In the genomic region with DNA sequence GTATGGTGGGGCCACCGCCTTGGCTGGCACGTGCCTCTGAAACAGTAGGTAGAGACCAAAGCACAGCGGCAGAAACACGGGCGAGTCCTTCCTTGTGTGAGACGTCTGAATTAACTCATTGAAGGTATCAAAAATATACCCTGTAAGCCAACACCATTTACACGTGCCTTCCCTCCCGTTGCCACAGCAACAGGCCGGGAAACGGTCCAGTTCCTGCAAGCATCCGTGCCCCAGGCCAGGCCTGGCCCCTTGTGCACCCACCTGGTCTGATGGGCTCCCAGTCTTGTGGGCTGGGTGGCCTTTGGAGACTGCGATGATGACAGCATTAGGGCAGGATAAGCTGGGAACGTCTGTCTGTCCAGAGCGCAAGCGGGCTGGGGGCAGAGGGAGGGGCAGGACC, we compare ENCODE assay signal across 14 mouse cellular contexts. TPM values are rescaled to one million over a fixed set of nuclear protein-coding genes. Genes with fewer than 3 reads are reported as not detected.
DNase-seq lines count a peak whose midpoint lies in the region; ATAC-seq and TF ChIP-seq lines count a peak whose summit lies in the region.
"Had no signal": no experiment of that assay in that cellular context is flagged by ENCODE, and none has a peak within 500 bp of the region (broad histone marks: within the 10 kb centered on the region; RNA-seq: fewer than 3 reads in every experiment).

No protein-coding gene starts in this region.

- no peak for TF ChIP-seq POLR2A in limb, embryonic 14.5 days (IDR thresholded peaks at IDR 0.05; ENCODE audit: borderline replicate concordance, extremely low read depth, insufficient read depth, insufficient read length)

- ATAC-seq in forebrain, embryonic 14.5 days, result peak; percentile 55; the same call in 1 of the 2 replicates
- no peak for ATAC-seq in forebrain, embryonic 11.5 days (replicated peaks; ENCODE audit: low FRiP score)
- peak; percentile 48; the same call in 1 of the 2 replicates for ATAC-seq in limb, embryonic 14.5 days (ENCODE audit: low FRiP score, low read depth)
- ATAC-seq: activated CD4-positive, CD25-positive, alpha-beta regulatory T cell, adult 4 months had no signal

- DNase-seq in forebrain, embryonic 14.5 days (ENCODE audit: low spot score), result peak; percentile 72
- DNase-seq in forebrain, embryonic 11.5 days (ENCODE audit: low spot score), result no peak
- peak; percentile 52 to 64 for DNase-seq in left cerebral cortex, postnatal 14 days (ENCODE audit: low spot score in 2 of 2)
- no peak for DNase-seq in left cerebral cortex, adult 11 months (ENCODE audit: low spot score)
- DNase-seq in cerebellum, postnatal 10 days, result peak; percentile 88 to 91
- no peak for DNase-seq in limb, embryonic 14.5 days (ENCODE audit: low spot score)
- DNase-seq in lung, postnatal 10 days, result no peak
- DNase-seq in neural tube, embryonic 10.5 days (ENCODE audit: extremely low spot score, low spot score), result no peak
- DNase-seq: B cell, adult 2 months; layer of hippocampus, postnatal 36 days; liver, embryonic 13.5 days; lung, postnatal 4 days had no signal

- no peak overlapping the region for H3K4me2 ChIP-seq in forebrain, embryonic 14.5 days (ENCODE audit: low read length)
- no peak overlapping the region for H3K4me2 ChIP-seq in forebrain, embryonic 11.5 days (ENCODE audit: low read depth, low read length, severe bottlenecking)
- H3K4me2 ChIP-seq in limb, embryonic 14.5 days (replicated peaks; ENCODE audit: low read depth, low read length, severe bottlenecking), result no peak overlapping the region
- H3K4me2 ChIP-seq: liver, embryonic 13.5 days had no signal

- no peaks in the 10 kb centered on the region for H3K27me3 ChIP-seq in forebrain, embryonic 14.5 days (replicated peaks; ENCODE audit: control insufficient read depth, insufficient read depth, low read length)
- H3K27me3 ChIP-seq in forebrain, embryonic 11.5 days (ENCODE audit: control insufficient read depth, insufficient read depth, low read length), result no peaks in the 10 kb centered on the region
- H3K27me3 ChIP-seq in limb, embryonic 14.5 days (ENCODE audit: control insufficient read depth, insufficient read depth, low read length), result no peaks in the 10 kb centered on the region
- H3K27me3 ChIP-seq: liver, embryonic 13.5 days had no signal

- no peaks in the 10 kb centered on the region for H3K9me3 ChIP-seq in forebrain, embryonic 14.5 days (replicated peaks; ENCODE audit: control insufficient read depth, low read length)
- no peaks in the 10 kb centered on the region for H3K9me3 ChIP-seq in forebrain, embryonic 11.5 days (ENCODE audit: control insufficient read depth, low read length)
- H3K9me3 ChIP-seq in limb, embryonic 14.5 days (ENCODE audit: control insufficient read depth, low read length), result no peaks in the 10 kb centered on the region
- H3K9me3 ChIP-seq: liver, embryonic 13.5 days had no signal

- H3K4me3 ChIP-seq in forebrain, embryonic 14.5 days (ENCODE audit: low read depth, low read length), result no peak overlapping the region
- no peak overlapping the region for H3K4me3 ChIP-seq in forebrain, embryonic 11.5 days (ENCODE audit: low read depth, low read length)
- no peak overlapping the region for H3K4me3 ChIP-seq in limb, embryonic 14.5 days (replicated peaks; ENCODE audit: low read length)
- H3K4me3 ChIP-seq: liver, embryonic 13.5 days had no signal

- H3K4me1 ChIP-seq in forebrain, embryonic 14.5 days (ENCODE audit: control insufficient read depth, insufficient read depth, low read length), result 0 out of 2 replicates have a peak, but pooled peaks cover 3% of the 10 kb centered on the region
- no peaks in the 10 kb centered on the region for H3K4me1 ChIP-seq in forebrain, embryonic 11.5 days (replicated peaks; ENCODE audit: control insufficient read depth, insufficient read depth, low read length)
- H3K4me1 ChIP-seq in limb, embryonic 14.5 days (ENCODE audit: control insufficient read depth, insufficient read depth, low read length), result peaks cover 11% of the 10 kb centered on the region; the same call in 1 of the 2 replicates
- H3K4me1 ChIP-seq: liver, embryonic 13.5 days had no signal

- H3K36me3 ChIP-seq in forebrain, embryonic 14.5 days (ENCODE audit: control insufficient read depth, insufficient read depth, low read length), result peaks cover 84% of the 10 kb centered on the region
- peaks cover 16% of the 10 kb centered on the region for H3K36me3 ChIP-seq in forebrain, embryonic 11.5 days (ENCODE audit: control insufficient read depth, insufficient read depth, low read length)
- peaks cover 91% of the 10 kb centered on the region for H3K36me3 ChIP-seq in limb, embryonic 14.5 days (ENCODE audit: control insufficient read depth, insufficient read depth, low read length)
- H3K36me3 ChIP-seq: G1E had no signal

- H3K27ac ChIP-seq in forebrain, embryonic 14.5 days (ENCODE audit: low read depth, low read length), result peak overlapping the region; percentile 9; the same call in 1 of the 2 replicates
- no peak overlapping the region for H3K27ac ChIP-seq in forebrain, embryonic 11.5 days (ENCODE audit: low read depth, low read length)
- no peak overlapping the region for H3K27ac ChIP-seq in limb, embryonic 14.5 days (replicated peaks; ENCODE audit: low read depth, low read length)
- H3K27ac ChIP-seq: liver, embryonic 13.5 days had no signal

- intact Hi-C loops in left cerebral cortex, postnatal 14 days (cut with DNase I), result no loop called here

- WGBS in forebrain, embryonic 14.5 days, result 49% methylated on average over 15 of the region's 15 CpGs
- 80% methylated on average over 15 of the region's 15 CpGs for WGBS in forebrain, embryonic 11.5 days
- 54% methylated on average over 15 of the region's 15 CpGs for WGBS in limb, embryonic 14.5 days

- no peak overlapping the region for H3K9ac ChIP-seq in forebrain, embryonic 14.5 days (ENCODE audit: low read length)
- H3K9ac ChIP-seq in forebrain, embryonic 11.5 days (ENCODE audit: low read length), result no peak overlapping the region
- H3K9ac ChIP-seq in limb, embryonic 14.5 days (ENCODE audit: low read depth, low read length, severe bottlenecking), result no peak overlapping the region
- H3K9ac ChIP-seq: liver, embryonic 13.5 days had no signal

RNA-seq across cellular contexts. Expression of gene Rflna, which starts 14.3 kb away (rescaled TPM):
- 3.2 and 3.5 TPM in 2 replicates for polyA plus RNA-seq in forebrain, embryonic 14.5 days (2014; fragmentation: Nextera tagmentation; extraction: Ambion mirVana)
- 4.5 and 6.0 TPM in 2 replicates for polyA plus RNA-seq in forebrain, embryonic 11.5 days (2014; fragmentation: Nextera tagmentation; extraction: Ambion mirVana)
- 1 to 10 TPM; 1.7 to 2.2 TPM for total RNA-seq in left cerebral cortex, postnatal 14 days (2021)
- 107 and 154 TPM in 2 replicates for polyA plus RNA-seq in limb, embryonic 14.5 days (2012; rRNA removed)
- 47.4 and 55.8 TPM in 2 replicates for polyA plus RNA-seq in limb, embryonic 14.5 days (2014; fragmentation: Nextera tagmentation; extraction: Ambion mirVana)
- total RNA-seq: G1E had no signal
- polyA plus RNA-seq: G1E had no signal

Comparison
In these comparisons a context has a peak if more than half of its experiments do, and no peak if none do; other contexts are left out.
1. DNase-seq: peak in forebrain, embryonic 14.5 days (single experiment), left cerebral cortex, postnatal 14 days (2 of 2) and cerebellum, postnatal 10 days (2 of 2); none in forebrain, embryonic 11.5 days (single experiment), left cerebral cortex, adult 11 months (single experiment), limb, embryonic 14.5 days (single experiment), lung, postnatal 10 days (single experiment) and neural tube, embryonic 10.5 days (single experiment).